Mouse (Mus musculus): ENCODE data around the gene Ephb6.
A peak's percentile ranks its signal among the peaks of the same experiment; 100 is the strongest.

DNA sequence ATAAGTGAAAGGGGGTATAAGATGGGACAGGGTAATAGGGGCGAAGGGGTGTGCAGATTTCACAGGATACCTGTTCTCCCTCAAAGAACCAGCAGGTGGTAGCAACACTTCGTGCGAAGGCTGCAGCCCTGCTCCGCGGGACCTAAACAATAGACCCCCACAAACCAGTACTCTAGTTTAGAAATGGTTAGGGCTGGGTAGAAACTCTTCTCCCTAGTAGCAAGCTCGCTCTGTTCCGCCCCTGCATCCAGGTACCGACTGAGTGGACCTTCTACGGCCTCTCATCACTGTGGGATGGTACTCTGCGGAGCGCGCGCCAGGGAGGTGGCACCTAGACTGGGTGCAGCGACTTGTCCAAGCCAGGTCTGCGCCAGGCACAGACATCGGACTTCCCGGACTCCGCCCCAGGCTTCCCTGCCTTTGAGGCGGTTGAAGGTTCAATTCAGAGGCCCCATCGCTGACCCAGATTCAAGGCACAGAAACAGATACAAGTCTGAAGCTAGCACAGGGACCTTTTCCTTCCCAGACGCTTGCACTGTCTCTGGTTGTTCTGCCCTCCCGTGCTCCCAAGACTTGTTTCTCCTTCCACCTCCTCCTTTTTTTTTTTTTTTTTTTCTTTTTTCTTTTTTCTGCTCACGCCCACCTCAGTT is 756 bp upstream of the Ephb6 start:
- peak; percentile 62 for TF ChIP-seq CTCF (IDR thresholded peaks at IDR 0.05; ENCODE audit: insufficient read depth, low read length)
- TF ChIP-seq POLR2A (IDR thresholded peaks at IDR 0.05; ENCODE audit: borderline replicate concordance, extremely low read depth, low read depth, low read length) = no peak
